Mouse (Mus musculus) spleen, postnatal 36 days (tissue): ENCODE data around the gene Jazf1.

ENCODE experiments used
- DNase-seq, 2 experiments: peaks; one replicate each; pipeline ENCODE4 v3.0.0; 2022; ENCODE audit warnings: low spot score in 2 of 2, mixed read lengths in 1 of 2

Jazf1 gene

GRCm38 (mm10) chr6:52956131-52956530, 112.3 kb downstream of the Jazf1 start:
- no peak for DNase-seq

GRCm38 (mm10) chr6:52955304-52955703, 113.1 kb downstream of the Jazf1 start:
- DNase-seq: peak; percentile 11 to 36

- DNase-seq: no peak
These were observed 113.6 kb downstream of the Jazf1 start for GRCm38 (mm10) chr6:52954861-52955260.

- DNase-seq: no peak
These were observed 114.0 kb downstream of the Jazf1 start for GRCm38 (mm10) chr6:52954441-52954840.

DNA sequence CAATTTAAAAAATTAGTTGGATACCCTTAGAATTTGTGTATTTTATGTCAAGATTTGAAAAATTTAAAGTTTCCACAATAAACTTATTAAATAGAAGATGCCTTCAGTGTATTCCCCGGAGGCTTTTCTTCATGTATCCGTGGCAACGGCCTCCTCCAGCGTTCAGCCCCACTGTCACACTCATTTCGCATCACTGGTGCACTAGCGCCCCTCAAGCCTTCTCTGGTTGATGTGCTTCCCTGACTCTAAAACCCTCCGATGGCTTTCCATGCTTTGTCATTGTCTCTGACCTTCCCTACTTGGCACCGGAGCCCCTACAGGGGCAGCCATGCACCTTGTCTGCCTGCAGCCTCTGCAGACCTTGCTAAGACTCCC, 115.9 kb downstream of the Jazf1 start:
- no peak for DNase-seq

DNA sequence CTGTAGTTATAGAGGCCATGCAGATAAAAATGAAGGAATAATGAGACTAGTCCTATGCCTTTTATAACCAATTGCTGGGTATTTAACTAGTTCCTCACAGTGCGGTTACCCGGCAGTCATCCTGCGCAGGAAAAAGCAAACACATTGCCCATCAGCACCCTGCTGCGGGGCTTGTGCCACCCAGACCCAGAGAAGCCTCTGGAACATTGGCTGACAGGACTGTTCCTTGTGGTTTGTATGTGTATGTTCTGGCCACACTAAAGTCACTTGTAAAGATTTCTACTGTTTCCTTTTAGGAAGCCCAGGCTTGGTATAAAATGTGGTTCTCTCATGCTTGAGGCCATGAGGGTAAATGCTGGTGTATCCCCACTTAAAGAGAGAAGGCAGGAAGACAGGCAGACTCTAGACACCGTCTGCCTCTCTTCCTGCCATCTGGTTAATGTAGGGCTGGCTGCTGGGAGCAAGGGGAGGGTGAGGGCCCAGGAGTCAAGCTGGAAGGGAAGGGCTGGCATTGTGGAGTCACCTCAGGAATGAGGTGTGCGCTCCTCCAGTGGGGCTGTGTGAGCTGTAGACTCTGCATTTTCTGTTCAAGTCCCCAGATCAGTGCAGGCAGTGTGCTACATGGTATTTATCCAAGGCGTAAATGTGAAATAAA, 116.4 kb downstream of the Jazf1 start:
- no peak for DNase-seq

DNA sequence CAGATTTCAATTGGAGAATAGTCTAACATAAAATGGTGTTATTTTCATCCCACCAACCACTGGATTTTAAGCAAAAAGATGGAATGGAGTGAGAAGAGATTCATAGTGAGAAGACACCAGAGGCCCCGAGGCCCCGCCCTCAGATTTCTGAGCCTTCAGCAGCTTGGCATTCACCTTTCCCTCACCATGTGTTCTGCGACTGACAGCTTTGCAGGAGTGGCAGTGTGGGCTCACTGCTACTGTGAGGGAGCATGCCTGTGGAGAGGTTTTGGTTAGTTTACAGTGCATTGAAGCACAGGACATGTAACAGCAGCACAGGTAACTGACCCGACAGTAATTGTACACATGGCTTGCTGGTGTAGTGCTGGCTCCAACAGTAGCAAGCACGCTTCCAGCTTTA, 118.1 kb downstream of the Jazf1 start:
- no peak for DNase-seq

DNA sequence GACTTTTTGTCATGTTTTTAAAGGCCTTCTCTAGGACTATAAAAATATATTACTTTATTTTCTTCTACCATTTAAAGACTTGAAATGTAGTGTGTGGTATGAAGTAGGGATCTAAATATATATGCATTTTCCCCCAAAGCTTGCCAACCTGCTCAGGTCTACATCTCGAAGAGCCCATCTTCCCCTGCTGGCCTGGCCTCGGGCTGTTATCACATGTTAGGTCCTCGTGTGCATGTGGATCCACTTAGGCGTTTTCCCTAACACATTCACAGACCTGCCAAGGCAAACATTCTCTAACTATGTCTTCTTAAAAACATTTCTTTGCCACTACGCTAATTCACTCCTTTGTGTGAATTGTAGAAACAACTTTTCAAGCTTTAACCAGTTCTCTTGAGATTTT, 125.9 kb downstream of the Jazf1 start:
- no peak for DNase-seq

- DNase-seq: no peak
These were observed 126.3 kb downstream of the Jazf1 start for GRCm38 (mm10) chr6:52942101-52942500.

DNA sequence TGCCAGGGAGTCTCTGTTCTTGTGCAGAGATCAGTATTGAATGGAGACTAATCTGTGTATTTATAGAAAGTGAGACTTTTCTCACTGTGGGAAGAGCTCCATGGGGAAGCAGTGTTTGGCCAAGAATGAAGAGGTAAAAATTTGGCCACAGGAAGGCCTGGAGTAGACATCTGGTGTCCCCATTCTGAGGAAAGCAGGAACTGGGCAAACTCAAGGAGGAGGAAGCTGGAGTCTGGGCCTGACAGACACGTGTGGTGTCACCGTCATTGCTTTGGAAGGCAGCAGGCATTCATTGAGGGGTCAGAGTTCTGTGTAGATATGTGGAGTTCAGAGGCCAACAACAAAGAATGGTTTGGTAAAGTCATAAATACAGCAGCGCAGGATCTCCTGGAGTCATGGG, 130.5 kb downstream of the Jazf1 start:
- DNase-seq: no peak

GRCm38 (mm10) chr6:52936995-52937394, 131.4 kb downstream of the Jazf1 start:
- no peak for DNase-seq

- DNase-seq: no peak
These were observed 134.4 kb downstream of the Jazf1 start for GRCm38 (mm10) chr6:52934021-52934420.

DNA sequence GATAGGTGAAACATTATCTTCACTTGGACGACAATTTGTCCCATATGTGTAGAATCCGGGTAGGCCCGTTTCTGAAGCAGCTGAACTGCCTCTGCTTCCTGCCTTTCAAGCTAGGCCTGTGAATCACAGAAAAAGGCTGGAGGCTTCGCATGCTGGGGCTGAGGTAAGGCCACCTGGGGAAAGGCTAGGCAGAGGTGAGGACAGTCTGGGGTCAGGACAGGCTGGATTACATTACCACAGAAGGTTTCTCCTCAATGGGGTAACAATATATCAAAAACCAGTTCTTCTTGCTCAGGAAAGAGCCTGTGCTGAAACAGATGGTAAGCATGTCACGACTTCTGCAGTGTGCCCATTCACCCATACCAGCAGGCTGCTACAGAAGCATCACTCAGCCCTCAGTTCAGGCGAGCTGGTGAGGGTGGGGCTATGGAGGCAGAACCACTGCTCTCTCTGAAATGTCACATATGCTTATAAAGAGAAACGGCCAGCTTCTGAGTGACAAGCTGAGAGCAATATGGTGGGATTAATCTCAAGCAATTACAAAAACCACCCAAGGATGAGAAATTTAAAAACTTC, 135.7 kb downstream of the Jazf1 start:
- DNase-seq: no peak

DNA sequence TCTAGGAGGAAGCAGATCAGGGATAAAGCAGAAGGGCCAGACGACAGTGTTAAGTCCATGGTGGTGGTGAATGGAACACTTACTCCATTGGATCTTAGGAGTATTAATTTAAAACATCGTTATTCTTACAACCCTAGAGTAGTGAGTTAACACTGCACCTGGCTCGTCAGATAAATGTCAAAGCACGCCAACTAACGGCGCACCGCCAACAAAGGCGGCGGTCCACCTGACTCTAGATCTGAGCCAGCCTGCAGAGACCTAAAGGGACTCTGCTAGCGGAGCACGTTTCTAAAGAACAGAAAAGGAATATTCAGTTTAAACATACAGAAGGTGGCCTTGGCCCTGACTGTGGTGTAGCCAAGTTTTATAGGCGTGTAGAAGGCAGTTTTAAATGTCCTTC, 139.1 kb downstream of the Jazf1 start:
- no peak for DNase-seq

- DNase-seq: no peak
These were observed 141.5 kb downstream of the Jazf1 start for GRCm38 (mm10) chr6:52926947-52927346.

DNA sequence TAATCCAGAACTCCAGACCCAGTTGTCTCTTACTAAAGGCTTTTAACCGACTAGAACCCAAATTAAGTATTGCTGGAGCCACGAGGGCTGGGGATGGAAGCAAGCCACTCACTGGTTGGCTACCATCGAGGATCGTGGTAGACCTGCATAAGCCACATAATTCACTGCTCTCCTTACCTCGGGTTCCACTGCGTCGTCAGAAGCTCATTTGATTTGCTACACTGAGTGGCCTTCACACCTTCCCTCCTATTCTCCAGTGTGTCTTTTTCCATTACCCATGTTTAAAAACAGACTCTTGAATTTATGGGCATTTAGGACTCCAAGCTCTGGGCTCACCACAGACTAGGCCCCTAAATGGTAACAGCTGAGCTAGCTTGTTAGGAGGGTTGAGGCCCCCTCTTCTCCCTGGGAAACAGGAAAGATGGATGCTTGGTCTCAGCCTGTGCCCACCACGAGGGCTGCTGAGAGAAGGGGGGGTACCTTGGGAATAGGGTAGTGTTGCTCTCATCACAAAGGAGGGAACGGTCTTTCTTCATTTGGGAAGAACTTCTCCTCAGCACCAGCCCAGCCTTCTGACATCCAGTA, 142.9 kb downstream of the Jazf1 start:
- DNase-seq: no peak

GRCm38 (mm10) chr6:52921248-52921647, 147.2 kb downstream of the Jazf1 start:
- DNase-seq: no peak

- DNase-seq: no peak
These were observed 147.7 kb downstream of the Jazf1 start for GRCm38 (mm10) chr6:52920719-52921118.

- no peak for DNase-seq
These were observed 149.0 kb downstream of the Jazf1 start for GRCm38 (mm10) chr6:52919442-52919841.

- peak; percentile 47 to 56 for DNase-seq
These were observed 149.5 kb downstream of the Jazf1 start for GRCm38 (mm10) chr6:52918980-52919379.

DNA sequence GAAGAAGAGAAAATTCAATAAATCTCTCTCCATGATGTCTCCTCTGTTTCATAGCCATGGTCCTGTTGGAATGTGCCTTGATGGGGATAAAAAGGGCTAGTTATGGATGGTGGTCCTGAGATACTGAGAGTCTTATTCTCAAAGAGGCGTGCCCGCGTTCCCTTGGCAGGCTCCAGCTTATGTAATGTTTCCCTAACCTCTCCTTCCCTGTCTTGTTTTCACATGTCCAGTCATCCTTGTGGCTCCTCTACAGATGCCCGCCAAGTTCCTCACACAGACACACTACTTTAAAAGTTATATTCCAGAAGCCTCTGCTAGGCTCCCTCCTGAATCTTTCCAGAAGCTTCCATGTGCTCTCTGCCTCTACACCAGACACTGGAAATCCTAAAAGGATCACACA, 151.0 kb downstream of the Jazf1 start:
- DNase-seq: no peak

DNA sequence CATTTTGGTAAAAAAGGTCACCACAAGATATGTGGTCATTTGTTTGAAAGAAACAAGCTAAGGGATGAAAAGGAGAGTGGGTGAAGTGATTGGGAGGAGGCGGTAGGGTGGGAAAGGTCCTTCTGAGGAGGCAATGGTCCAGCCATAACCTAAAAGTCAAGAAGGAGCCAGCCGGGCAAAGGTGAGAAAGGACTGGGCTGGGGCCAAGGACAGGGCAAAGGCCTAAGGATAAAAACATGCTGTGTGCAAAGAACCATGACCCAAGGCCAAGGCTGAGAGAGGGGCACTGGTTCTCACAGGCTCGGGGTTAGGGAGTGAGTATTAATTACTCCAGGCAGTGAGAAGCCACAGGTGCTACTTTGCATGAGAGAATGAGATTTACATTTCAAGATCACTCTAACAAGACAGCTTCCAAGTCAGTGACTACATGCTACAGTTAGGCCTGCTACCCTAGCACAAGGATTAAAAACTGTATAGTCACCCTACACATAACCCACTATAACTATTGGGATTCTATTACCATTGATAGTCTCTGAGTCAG, 151.5 kb downstream of the Jazf1 start:
- peak; percentile 27 to 38 for DNase-seq

- no peak for DNase-seq
These were observed 153.5 kb downstream of the Jazf1 start for GRCm38 (mm10) chr6:52914921-52915320.
